Mouse (Mus musculus): ENCODE data around the gene Tmem176b.

The Tmem176b gene

GRCm38 (mm10) chr6:48801897-48802296 is 39.4 kb downstream of the Tmem176b start:
- no peak for DNase-seq (ENCODE audit: extremely low spot score, low read depth, low spot score)

GRCm38 (mm10) chr6:48787867-48788266 is 53.4 kb downstream of the Tmem176b start:
- no peak for DNase-seq (ENCODE audit: extremely low spot score, low read depth, low spot score)

- DNase-seq (ENCODE audit: extremely low spot score, low read depth, low spot score), result no peak
These were observed 55.7 kb downstream of the Tmem176b start for GRCm38 (mm10) chr6:48785601-48786000.

- DNase-seq (ENCODE audit: extremely low spot score, low read depth, low spot score), result no peak
These were observed 56.1 kb downstream of the Tmem176b start for GRCm38 (mm10) chr6:48785189-48785588.

- no peak for DNase-seq (ENCODE audit: extremely low spot score, low read depth, low spot score)
These were observed 56.9 kb downstream of the Tmem176b start for GRCm38 (mm10) chr6:48784406-48784805.

Data from hindlimb bud, embryonic 11.5 days (tissue).